Mouse (Mus musculus): ENCODE measurements around the gene Pde4d.

Pde4d gene

DNA sequence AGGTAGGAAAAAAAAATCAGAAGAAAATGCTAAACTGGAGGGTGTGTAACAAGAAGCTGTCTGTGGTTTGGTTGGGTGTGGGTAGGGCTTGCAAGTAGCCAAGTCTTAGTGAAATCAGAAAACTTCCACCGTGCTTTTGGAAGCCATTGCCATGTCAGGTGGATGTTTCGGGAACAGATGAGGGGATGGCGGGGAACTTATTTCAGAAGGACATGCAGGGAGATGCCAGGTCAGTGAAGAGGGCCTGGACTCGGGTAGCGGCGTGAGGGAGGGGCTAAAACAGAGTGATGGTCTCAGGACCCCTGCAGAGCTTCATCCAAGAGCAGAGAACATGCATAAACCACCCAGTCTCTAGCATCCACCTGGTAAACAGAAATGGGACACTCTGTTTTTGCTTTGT lies 898.6 kb downstream of the Pde4d start:
- ChIA-PET CTCF (interaction anchor here in 1 of 4 experiments (1.0 kb wide), 1 partner anchor 199 kb away, joined by 3 read pairs; no protein-coding TSS in a partner anchor), POLR2A (interaction anchor here in 3 of 4 experiments (0.6 to 1.6 kb wide), 5 partner anchors 8 to 1191 kb away, joined by 3 to 5 read pairs (median 3); no protein-coding TSS in a partner anchor)

DNA sequence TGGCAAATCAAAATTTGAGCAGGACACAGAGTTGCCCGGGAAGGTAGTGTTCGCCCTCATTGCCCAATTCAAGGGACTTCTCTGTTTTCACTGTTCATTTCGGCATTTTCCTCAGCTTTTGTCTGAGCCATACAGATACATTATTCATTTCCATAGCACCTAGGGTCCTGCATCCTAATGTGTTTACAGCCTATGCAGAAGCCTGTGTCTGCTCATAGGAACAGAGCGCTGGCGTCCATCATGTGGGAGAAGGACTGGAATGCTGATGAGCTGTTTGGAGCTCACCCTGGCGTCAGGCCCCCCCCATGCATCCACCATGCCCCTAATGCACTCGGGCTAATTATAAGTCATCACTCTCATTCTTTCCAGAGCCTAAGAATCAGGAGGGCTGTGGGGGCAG lies 900.4 kb downstream of the Pde4d start:
- ChIA-PET POLR2A (interaction anchor here in 1 of 4 experiments (1.4 kb wide), 1 partner anchor 89 kb away, joined by 5 read pairs; no protein-coding TSS in a partner anchor), CTCF (no interaction called here)

DNA sequence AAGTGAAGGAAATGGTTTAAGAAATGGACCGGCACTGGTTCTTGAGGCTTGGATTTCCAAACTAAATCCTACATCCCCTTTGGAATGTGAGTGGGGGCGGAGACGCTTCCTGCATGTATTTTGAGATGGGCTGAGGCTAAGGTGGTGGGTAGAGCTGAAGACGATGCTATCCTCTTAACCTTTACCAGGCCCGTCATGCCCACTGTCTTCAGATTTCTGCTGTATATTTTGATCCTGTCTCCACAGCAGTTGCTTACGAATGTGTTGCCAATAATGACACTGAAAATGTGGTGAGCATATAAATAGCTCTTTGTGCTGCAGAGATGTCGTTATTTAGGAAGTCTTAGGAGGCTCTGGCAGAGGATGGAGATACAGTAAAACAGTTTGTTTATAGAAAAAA lies 904.3 kb downstream of the Pde4d start:
- POLR2A ChIA-PET, result no interaction called here
- CTCF ChIA-PET, result no interaction called here

- ChIA-PET POLR2A (interaction anchor here in 1 of 4 experiments (1.4 kb wide), 1 partner anchor 8 kb away, joined by 4 read pairs; no protein-coding TSS in a partner anchor), CTCF (interaction anchor here in 1 of 4 experiments (0.9 kb wide), 1 partner anchor 12 kb away, joined by 3 read pairs; no protein-coding TSS in a partner anchor)
Observed at GRCm38 (mm10) chr13:109356252-109356651, 906.5 kb downstream of the Pde4d start.

- POLR2A ChIA-PET, result no interaction called here
- CTCF ChIA-PET, result no interaction called here
Observed at GRCm38 (mm10) chr13:109359994-109360393, 910.2 kb downstream of the Pde4d start.

DNA sequence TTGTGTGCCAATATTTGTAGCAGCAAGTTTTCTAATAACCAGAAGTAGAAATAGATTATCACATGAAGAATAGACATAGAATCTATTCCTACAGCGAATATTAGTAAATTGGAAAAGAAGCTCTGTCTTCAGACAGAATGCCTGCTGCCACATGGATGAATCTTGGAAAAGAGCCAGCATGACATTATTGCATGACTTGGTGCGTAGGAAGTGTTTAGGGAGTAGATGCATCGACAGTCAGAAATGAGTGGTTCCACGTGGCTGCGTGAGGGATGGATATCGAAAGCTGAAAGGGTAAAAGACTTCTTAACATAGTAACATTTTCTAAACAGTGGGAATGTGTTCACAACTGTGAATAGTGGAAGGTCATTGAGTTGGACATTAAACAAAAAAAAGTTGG lies 912.6 kb downstream of the Pde4d start:
- ChIA-PET CTCF (no interaction called here), POLR2A (interaction anchor here in 1 of 4 experiments (1.2 kb wide), 1 partner anchor 10 kb away, joined by 4 read pairs; no protein-coding TSS in a partner anchor)

GRCm38 (mm10) chr13:109374465-109374864 lies 924.7 kb downstream of the Pde4d start:
- POLR2A ChIA-PET, result interaction anchor here in 3 of 4 experiments (0.5 to 2.1 kb wide), 5 partner anchors 9 to 239 kb away, joined by 3 to 6 read pairs (median 3); no protein-coding TSS in a partner anchor
- CTCF ChIA-PET, result no interaction called here

DNA sequence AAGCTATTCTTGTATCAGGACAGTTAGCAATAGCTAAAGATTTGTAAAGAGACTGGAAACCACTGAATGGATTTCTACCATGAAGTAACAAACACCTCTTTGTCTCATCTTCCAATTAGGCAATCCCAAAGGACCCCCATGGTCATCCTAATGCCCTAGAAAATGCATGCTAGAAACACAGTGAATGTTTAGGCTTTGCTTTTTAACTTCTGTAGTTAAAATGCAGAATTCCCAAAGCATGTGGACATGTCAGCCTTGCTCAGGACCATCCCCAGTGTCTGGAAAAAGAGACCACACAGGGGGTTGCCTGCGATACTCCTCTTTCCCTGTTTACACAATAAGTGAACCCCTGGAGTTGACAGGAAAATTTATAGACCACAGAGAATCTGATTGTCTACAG lies 926.9 kb downstream of the Pde4d start:
- ChIA-PET CTCF (no interaction called here), POLR2A (no interaction called here)

DNA sequence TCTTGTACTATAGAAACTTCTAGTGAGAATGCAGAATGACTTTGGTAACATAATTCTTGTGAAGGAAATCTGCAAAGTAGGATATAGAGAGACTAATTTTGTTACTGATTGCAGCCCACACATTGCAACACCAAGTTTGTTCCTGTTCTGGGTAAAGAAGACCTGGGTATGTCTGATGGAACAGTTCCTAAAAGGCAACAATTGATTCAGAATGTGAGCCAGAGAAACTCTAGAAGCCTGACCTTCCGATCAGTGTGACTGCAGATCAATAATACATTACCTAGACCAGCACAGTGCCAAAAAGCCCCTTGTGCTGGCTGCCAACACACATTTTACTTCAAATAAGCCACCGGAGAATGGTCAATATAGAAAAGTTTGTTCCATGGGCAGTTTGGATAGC lies 930.4 kb downstream of the Pde4d start:
- ChIA-PET CTCF (no interaction called here), POLR2A (no interaction called here)

GRCm38 (mm10) chr13:109388626-109389220 lies 939.0 kb downstream of the Pde4d start:
- ChIA-PET CTCF (no interaction called here), POLR2A (interaction anchor here in 1 of 4 experiments (1.2 kb wide), 1 partner anchor 20 kb away, joined by 4 read pairs; no protein-coding TSS in a partner anchor)

DNA sequence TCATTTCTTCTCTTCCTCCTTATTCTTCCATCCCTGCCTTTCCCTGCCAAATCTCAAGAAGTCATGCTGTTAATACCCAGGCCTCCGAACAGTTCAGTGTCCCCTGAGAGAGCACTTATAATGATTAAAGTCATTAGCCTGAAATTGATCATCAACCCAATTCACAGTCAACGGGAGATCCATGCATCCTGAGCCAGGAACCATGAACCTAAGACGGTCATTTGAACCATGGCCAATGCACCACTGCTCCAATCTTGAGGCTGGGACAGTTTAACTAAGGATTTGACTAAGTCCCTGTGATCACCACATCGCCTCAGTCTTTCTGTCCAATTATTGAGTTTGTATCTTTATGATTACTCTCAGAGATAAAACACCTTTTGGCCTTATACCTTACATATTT lies 952.6 kb downstream of the Pde4d start:
- POLR2A ChIA-PET, result no interaction called here
- CTCF ChIA-PET, result no interaction called here

DNA sequence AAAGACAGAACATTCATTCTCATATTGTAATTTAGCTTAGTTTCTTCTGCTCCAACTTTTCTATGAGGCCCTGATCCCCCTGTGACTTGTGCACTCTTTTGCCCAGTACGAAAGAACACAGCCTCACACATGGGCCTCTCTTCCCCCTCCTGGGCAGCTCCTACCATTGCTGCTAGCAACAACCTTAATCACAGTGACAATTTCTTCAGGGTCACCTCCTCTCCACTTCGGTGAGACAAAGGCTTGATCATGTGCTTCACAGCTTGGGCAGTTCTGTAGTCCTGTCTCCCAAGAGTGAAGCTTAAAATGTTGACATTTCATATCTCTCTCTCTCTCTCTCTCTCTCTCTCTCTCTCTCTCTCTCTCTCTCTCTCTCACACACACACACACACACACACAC lies 953.2 kb downstream of the Pde4d start:
- CTCF ChIA-PET, result no interaction called here
- POLR2A ChIA-PET, result interaction anchor here in 1 of 4 experiments (0.5 kb wide), 1 partner anchor 140 kb away, joined by 4 read pairs; no protein-coding TSS in a partner anchor

- CTCF ChIA-PET, result no interaction called here
- POLR2A ChIA-PET, result interaction anchor here in 2 of 4 experiments (1.0 to 2.1 kb wide), 5 partner anchors 9 to 63 kb away, joined by 3 to 7 read pairs (median 3); no protein-coding TSS in a partner anchor
Observed at GRCm38 (mm10) chr13:109406341-109406740, 956.6 kb downstream of the Pde4d start.

- CTCF ChIA-PET, result interaction anchor here in 2 of 4 experiments (0.7 to 0.8 kb wide), 2 partner anchors 63 to 64 kb away, joined by 3 to 4 read pairs; no protein-coding TSS in a partner anchor
- POLR2A ChIA-PET, result interaction anchor here in 2 of 4 experiments (0.6 to 2.1 kb wide), 5 partner anchors 10 to 178 kb away, joined by 3 to 7 read pairs (median 4); no protein-coding TSS in a partner anchor
Observed at GRCm38 (mm10) chr13:109407371-109407770, 957.6 kb downstream of the Pde4d start.

DNA sequence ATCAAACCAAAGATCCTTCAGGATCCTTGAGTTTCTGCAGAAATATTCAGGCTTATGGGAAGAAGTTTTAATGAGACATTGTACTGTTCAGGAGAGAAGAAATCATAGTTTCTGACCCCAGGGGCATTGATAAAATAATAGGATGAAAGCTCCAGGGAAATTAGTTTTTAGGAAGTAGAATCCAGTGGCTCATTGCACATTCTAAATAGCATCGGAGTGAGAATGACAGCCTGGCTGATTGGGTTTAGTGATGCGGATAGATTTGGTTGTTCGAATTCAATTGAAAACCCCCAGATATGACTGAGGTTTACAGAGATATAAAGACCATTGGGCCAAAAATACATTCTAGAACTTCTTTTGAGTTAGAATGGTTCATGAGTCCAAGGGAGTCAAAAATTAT lies 970.7 kb downstream of the Pde4d start:
- CTCF ChIA-PET, result no interaction called here
- POLR2A ChIA-PET, result no interaction called here

DNA sequence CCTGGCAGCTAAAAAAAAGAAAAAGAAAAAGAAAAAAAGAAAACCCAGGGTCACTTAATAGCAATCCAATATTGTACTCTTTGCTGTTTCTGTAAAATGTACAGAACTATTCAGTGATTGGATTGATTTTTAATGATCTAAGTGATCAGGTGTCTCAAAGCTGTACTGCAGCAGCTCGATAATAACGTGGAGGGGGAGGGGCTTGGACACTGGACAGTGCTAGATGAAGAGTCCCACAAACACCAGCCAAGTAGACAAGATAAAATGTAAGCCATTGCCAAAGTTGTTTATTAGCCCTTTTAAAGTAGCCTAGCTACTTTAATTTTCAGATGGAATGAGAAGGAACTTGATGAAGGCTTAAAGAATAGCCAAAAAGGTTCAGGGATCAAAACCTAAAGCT lies 975.2 kb downstream of the Pde4d start:
- POLR2A ChIA-PET, result interaction anchor here in 2 of 4 experiments (0.6 to 1.3 kb wide), 5 partner anchors 8 to 579 kb away, joined by 3 to 6 read pairs (median 3); no protein-coding TSS in a partner anchor
- CTCF ChIA-PET, result interaction anchor here in 1 of 4 experiments (0.7 kb wide), 1 partner anchor 138 kb away, joined by 7 read pairs; no protein-coding TSS in a partner anchor

DNA sequence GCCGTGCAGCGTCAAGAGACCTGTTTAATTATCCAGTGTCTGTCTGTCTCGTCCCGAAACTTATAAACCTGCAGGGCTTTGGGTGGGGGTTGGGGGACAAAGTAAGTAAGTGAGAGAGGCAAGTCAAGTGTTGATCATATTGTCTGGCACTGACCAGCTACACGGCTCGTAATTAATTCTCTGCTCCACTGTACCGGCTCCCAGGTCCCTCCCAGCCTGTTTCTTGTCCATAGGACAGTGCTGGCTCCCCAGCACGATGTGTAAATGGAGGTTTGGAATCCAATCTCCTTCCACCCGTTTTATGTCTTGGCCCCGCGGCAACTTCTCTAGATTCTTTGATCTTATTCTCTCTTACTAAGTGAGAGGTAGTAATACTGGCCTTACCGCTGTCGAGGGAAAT lies 975.8 kb downstream of the Pde4d start:
- ChIA-PET CTCF (no interaction called here), POLR2A (no interaction called here)

- ChIA-PET POLR2A (no interaction called here), CTCF (no interaction called here)
Observed at GRCm38 (mm10) chr13:109426058-109426457, 976.3 kb downstream of the Pde4d start.

GRCm38 (mm10) chr13:109427541-109427940 lies 977.8 kb downstream of the Pde4d start:
- ChIA-PET POLR2A (interaction anchor here in 1 of 4 experiments (1.1 kb wide), 1 partner anchor 197 kb away, joined by 3 read pairs; no protein-coding TSS in a partner anchor), CTCF (no interaction called here)

DNA sequence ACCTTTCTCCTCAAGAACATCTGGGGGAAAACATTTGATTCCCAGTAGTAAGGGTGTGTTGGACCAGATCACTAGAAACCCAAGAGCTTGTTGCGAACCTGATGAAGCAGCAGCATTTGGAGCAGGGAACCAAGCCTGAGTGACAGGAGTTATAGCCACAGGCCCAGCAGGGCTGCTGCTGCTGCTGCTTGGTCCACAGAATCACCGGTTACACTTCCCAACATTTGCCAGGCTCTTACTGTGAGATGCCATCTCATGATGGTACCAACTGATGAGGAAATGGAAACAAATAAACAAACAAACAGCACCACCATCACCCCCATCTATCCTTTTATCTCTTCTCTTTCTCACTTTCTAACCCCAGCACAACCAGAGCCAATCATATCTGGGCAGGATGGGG lies 979.8 kb downstream of the Pde4d start:
- ChIA-PET CTCF (no interaction called here), POLR2A (no interaction called here)
